Mouse (Mus musculus) small intestine, adult 2 months (tissue): Measurements from ENCODE around the gene Astn2. TPM values are rescaled to one million over a fixed set of nuclear protein-coding genes. Genes with fewer than 3 reads are reported as not detected.

ENCODE experiments used
- H3K27ac ChIP-seq: fragments of 200-500 bp; 2 replicates; pipeline ENCODE4 v1.5.1; 2012; ENCODE audit warnings: low read depth, low read length, control low read depth, inconsistent platforms; ENCODE audit not compliant: insufficient read depth
- H3K27me3 ChIP-seq: fragments of 200-500 bp; 2 replicates; pipeline ENCODE4 v1.6.1; 2012; ENCODE audit warnings: mild to moderate bottlenecking, moderate library complexity, low read length, inconsistent platforms; ENCODE audit not compliant: control insufficient read depth, insufficient read depth
- H3K36me3 ChIP-seq: fragments of 200-500 bp; 2 replicates; pipeline ENCODE4 v1.6.1; 2012; ENCODE audit warnings: mild to moderate bottlenecking, low read length, control low read depth, inconsistent platforms; ENCODE audit not compliant: control insufficient read depth, insufficient read depth
- H3K4me1 ChIP-seq: fragments of 200-500 bp; 2 replicates; pipeline ENCODE4 v1.6.1; 2012; ENCODE audit warnings: low read length, inconsistent platforms, mixed read lengths; ENCODE audit not compliant: control insufficient read depth, insufficient read depth, insufficient read length
- H3K4me3 ChIP-seq: fragments of 200-500 bp; 2 replicates; pipeline ENCODE4 v1.5.1; 2012; ENCODE audit warnings: low read depth, mild to moderate bottlenecking, control low read depth, inconsistent platforms, low read length, moderate library complexity
- CTCF ChIP-seq: fragments of 200-500 bp; IDR thresholded peaks from 2 replicates; pipeline ENCODE4 v1.5.1; 2012; ENCODE audit warnings: low read depth, mild to moderate bottlenecking, control low read depth, inconsistent platforms, low read length, moderate library complexity, mixed read lengths; ENCODE audit not compliant: insufficient replicate concordance, insufficient read length; ENCODE audit errors: extremely low read depth
- POLR2A ChIP-seq: fragments of 200-500 bp; IDR thresholded peaks from 2 replicates; pipeline ENCODE4 v1.6.1; 2012; ENCODE audit warnings: low read depth, mild to moderate bottlenecking, control low read depth, inconsistent platforms, low read length, moderate library complexity
- WGBS: fragments of 180-500 bp; shearing (Covaris S2); methylation state at CpG from one replicate; pipeline ENCODE4 v1.1.7; 2018; 5-methylcytosine and 5-hydroxymethylcytosine counted together
- polyA plus RNA-seq: library from polyadenylated mRNA; depleted of rRNA; stranded (reverse); fragments of >200 nt; gene quantifications from 2 replicates; pipeline ENCODE4 v1.2.3, GENCODE M21; 2012

The Astn2 gene
- polyA plus RNA-seq, 1 experiment: 0.37 TPM

GRCm38 (mm10) chr4:66378586-66378985 lies 25.8 kb downstream of the Astn2 start:
- Histone ChIP-seq H3K27ac (no peak overlapping the region), H3K4me1 (no peaks in the 10 kb centered on the region), H3K4me3 (no peak overlapping the region), H3K36me3 (no peaks in the 10 kb centered on the region), H3K27me3 (no peaks in the 10 kb centered on the region)
- TF ChIP-seq CTCF (no peak), POLR2A (no peak)
- WGBS: 28% methylated on average over 2 of the region's 2 CpGs

- Histone ChIP-seq H3K4me3 (no peak overlapping the region), H3K27ac (no peak overlapping the region)
- WGBS: 54% methylated on average over 3 of the region's 3 CpGs
Observed at GRCm38 (mm10) chr4:66370557-66371071, 33.8 kb downstream of the Astn2 start.

GRCm38 (mm10) chr4:66365500-66365899 lies 38.9 kb downstream of the Astn2 start:
- Histone ChIP-seq H3K4me3 (no peak overlapping the region), H3K36me3 (no peaks in the 10 kb centered on the region), H3K27me3 (no peaks in the 10 kb centered on the region), H3K27ac (no peak overlapping the region), H3K4me1 (no peaks in the 10 kb centered on the region)
- 62% methylated on average over 1 of the region's 1 CpGs for WGBS
- TF ChIP-seq POLR2A (no peak), CTCF (no peak)

More at GRCm38 (mm10) chr4:66370557-66371071, 33.8 kb downstream of the Astn2 start:
- no peaks in the 10 kb centered on the region for H3K4me1 ChIP-seq
- TF ChIP-seq CTCF (no peak), POLR2A (no peak)
- H3K27me3 ChIP-seq: no peaks in the 10 kb centered on the region
- no peaks in the 10 kb centered on the region for H3K36me3 ChIP-seq

- 67% methylated on average over 2 of the region's 2 CpGs for WGBS
- TF ChIP-seq CTCF (no peak), POLR2A (no peak)
- H3K4me3 ChIP-seq: no peak overlapping the region
- H3K27me3 ChIP-seq: no peaks in the 10 kb centered on the region
- no peaks in the 10 kb centered on the region for H3K36me3 ChIP-seq
- H3K4me1 ChIP-seq: no peaks in the 10 kb centered on the region
- H3K27ac ChIP-seq: no peak overlapping the region
Observed at GRCm38 (mm10) chr4:66344632-66345031, 59.8 kb downstream of the Astn2 start.

- H3K27ac ChIP-seq: no peak overlapping the region
- H3K4me1 ChIP-seq: no peaks in the 10 kb centered on the region
- H3K4me3 ChIP-seq: no peak overlapping the region
- H3K36me3 ChIP-seq: no peaks in the 10 kb centered on the region
- TF ChIP-seq CTCF (no peak), POLR2A (no peak)
- WGBS: 72% methylated on average over 3 of the region's 3 CpGs
- no peaks in the 10 kb centered on the region for H3K27me3 ChIP-seq
Observed at GRCm38 (mm10) chr4:66337443-66337842, 67.0 kb downstream of the Astn2 start.

- Histone ChIP-seq H3K27ac (no peak overlapping the region), H3K27me3 (no peaks in the 10 kb centered on the region), H3K36me3 (no peaks in the 10 kb centered on the region), H3K4me1 (no peaks in the 10 kb centered on the region), H3K4me3 (no peak overlapping the region)
- no peak for TF ChIP-seq CTCF
- TF ChIP-seq POLR2A: no peak
- WGBS: 43% methylated on average over 4 of the region's 4 CpGs
Observed at GRCm38 (mm10) chr4:66330600-66331285, 73.7 kb downstream of the Astn2 start.

- TF ChIP-seq POLR2A (no peak), CTCF (no peak)
- no peaks in the 10 kb centered on the region for H3K4me1 ChIP-seq
- H3K27ac ChIP-seq: no peak overlapping the region
- H3K4me3 ChIP-seq: no peak overlapping the region
- WGBS: 80% methylated on average over 2 of the region's 2 CpGs
- no peaks in the 10 kb centered on the region for H3K36me3 ChIP-seq
- H3K27me3 ChIP-seq: no peaks in the 10 kb centered on the region
Observed at GRCm38 (mm10) chr4:66321051-66321450, 83.4 kb downstream of the Astn2 start.
